Mouse (Mus musculus): ENCODE measurements at regions not wholly inside any gene's neighbourhood (a gene's known extent, or its start where the extent isn't known, plus 50 kb on each side); places are given as distances from the start of the nearest gene placed in this dataset.

DNA sequence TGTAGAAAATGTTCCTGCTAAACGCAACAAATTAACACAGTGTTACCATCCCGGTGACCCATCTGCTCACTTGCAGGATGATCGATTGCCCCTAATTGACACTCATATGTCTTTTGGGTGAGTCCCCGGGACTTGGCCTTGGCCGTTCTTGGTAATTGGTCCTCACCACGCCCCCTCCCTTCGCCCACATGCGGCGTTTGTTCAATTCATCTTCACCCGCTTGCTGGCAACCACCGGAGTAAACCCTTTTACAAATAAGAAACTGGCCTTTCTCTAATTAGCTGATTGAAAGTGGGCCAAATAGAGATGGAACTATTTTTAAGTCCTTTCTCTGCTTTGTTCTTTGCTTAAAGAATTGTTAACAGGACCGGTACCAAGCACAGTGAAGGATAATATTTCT, 234.7 kb upstream of the Ajap1 start:
- TF ChIP-seq ZNF384 (IDR thresholded peaks at IDR 0.05; ENCODE audit: low read depth, low read length) = no peak
- no peak for TF ChIP-seq CHD2 (IDR thresholded peaks at IDR 0.05; ENCODE audit: low read depth, low read length)
- TF ChIP-seq HCFC1 (IDR thresholded peaks at IDR 0.05; ENCODE audit: borderline replicate concordance, insufficient read depth, low read length) = no peak
